Mouse (Mus musculus) intestine, postnatal 0 days (tissue): ENCODE results near the gene Fzd2. TPM values are rescaled to one million over a fixed set of nuclear protein-coding genes. Genes with fewer than 3 reads are reported as not detected.

ENCODE experiments used
- ATAC-seq: fragments of 200-750 bp; cut with Nextera tagmentation; 2 replicates; pipeline ENCODE4 v1.8.0; 2017; ENCODE audit warnings: mild to moderate bottlenecking, moderate TSS enrichment, moderate library complexity
- H3K27ac ChIP-seq: fragments of 300-500 bp; sonication (generic); 2 replicates; pipeline ENCODE4 v1.5.1; 2014; ENCODE audit warnings: mild to moderate bottlenecking, low read depth, low read length, moderate library complexity
- H3K27me3 ChIP-seq: fragments of 300-500 bp; sonication (generic); replicated peaks from 2 replicates; pipeline ENCODE4 v1.6.1; 2014; ENCODE audit warnings: low read length, mixed read lengths; ENCODE audit not compliant: control insufficient read depth, insufficient read depth
- H3K36me3 ChIP-seq: fragments of 300-500 bp; sonication (generic); 2 replicates; pipeline ENCODE4 v1.6.1; 2014; ENCODE audit warnings: mild to moderate bottlenecking, moderate library complexity; ENCODE audit not compliant: control insufficient read depth, insufficient read depth
- H3K4me1 ChIP-seq: fragments of 300-500 bp; sonication (generic); replicated peaks from 2 replicates; pipeline ENCODE4 v1.6.1; 2014; ENCODE audit warnings: antibody characterized with exemption, low read length, mixed read lengths; ENCODE audit not compliant: control insufficient read depth, insufficient read depth
- H3K4me2 ChIP-seq: fragments of 300-500 bp; sonication (generic); replicated peaks from 2 replicates; pipeline ENCODE4 v1.6.1; 2014; ENCODE audit warnings: low read depth, mild to moderate bottlenecking, moderate library complexity
- H3K4me3 ChIP-seq: fragments of 300-500 bp; sonication (generic); 2 replicates; pipeline ENCODE4 v1.5.1; 2014; ENCODE audit warnings: low read depth, low read length
- H3K9ac ChIP-seq: fragments of 300-500 bp; sonication (generic); 2 replicates; pipeline ENCODE4 v1.6.1; 2014; ENCODE audit warnings: mild to moderate bottlenecking, low read depth, low read length
- H3K9me3 ChIP-seq: fragments of 300-500 bp; sonication (generic); 2 replicates; pipeline ENCODE4 v1.6.1; 2016; ENCODE audit warnings: mixed run types; ENCODE audit not compliant: control insufficient read depth
- CTCF ChIP-seq: sonication (generic); IDR thresholded peaks from 2 replicates; pipeline ENCODE4 v1.5.1; 2016; ENCODE audit warnings: low read depth, mild to moderate bottlenecking, control low read depth, antibody characterized with exemption, moderate library complexity
- WGBS: fragments of 180-500 bp; shearing (Covaris S2); extraction: QIAGEN DNeasy Blood & Tissue Kit; methylation state at CpG from one replicate; pipeline ENCODE4 v1.1.7; 2014; 5-methylcytosine and 5-hydroxymethylcytosine counted together
- polyA plus RNA-seq: library from polyadenylated mRNA; unstranded; fragments of >200 nt; fragmentation: Nextera tagmentation; extraction: Ambion mirVana; gene quantifications from 2 replicates; pipeline ENCODE4 v1.2.1, GENCODE M21; 2015

Gene Fzd2
- polyA plus RNA-seq, 1 experiment from 2014 or later, result 6.2 TPM

DNA sequence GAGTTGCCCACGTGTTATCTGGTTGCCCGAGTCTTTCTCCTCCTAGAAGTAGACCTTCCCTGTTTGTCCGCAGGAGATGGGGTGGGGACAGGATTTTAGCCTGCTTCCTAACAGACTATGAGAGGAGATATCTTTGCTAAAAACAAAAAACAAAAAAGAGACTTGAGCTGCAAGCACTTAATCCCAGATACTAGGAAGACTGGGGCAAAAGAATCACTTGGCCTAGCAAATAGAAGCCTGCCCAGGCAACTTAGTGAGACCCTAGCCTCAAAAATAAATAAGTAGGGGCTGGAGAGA lies 24.2 kb upstream of the Fzd2 start:
- peak overlapping the region; percentile 68; the same call in 1 of the 2 replicates for H3K4me2 ChIP-seq
- no peak for ATAC-seq
- no peaks in the 10 kb centered on the region for H3K4me1 ChIP-seq
- H3K4me3 ChIP-seq, result no peak overlapping the region
- no peak overlapping the region for H3K9ac ChIP-seq
- 58% methylated on average over 3 of the region's 3 CpGs for WGBS
- TF ChIP-seq CTCF, result no peak
- peak overlapping the region; percentile 65; the same call in 1 of the 2 replicates for H3K27ac ChIP-seq
- H3K36me3 ChIP-seq, result no peaks in the 10 kb centered on the region
- H3K27me3 ChIP-seq, result peaks cover 7% of the 10 kb centered on the region; the same call in 1 of the 2 replicates
- H3K9me3 ChIP-seq, result no peaks in the 10 kb centered on the region

- H3K4me3 ChIP-seq, result no peak overlapping the region
- no peak overlapping the region for H3K4me2 ChIP-seq
- no peak for TF ChIP-seq CTCF
- no peak overlapping the region for H3K27ac ChIP-seq
- H3K9me3 ChIP-seq, result no peaks in the 10 kb centered on the region
- ATAC-seq, result no peak
- H3K36me3 ChIP-seq, result no peaks in the 10 kb centered on the region
- peaks cover 7% of the 10 kb centered on the region; the same call in 1 of the 2 replicates for H3K27me3 ChIP-seq
- no peak overlapping the region for H3K9ac ChIP-seq
- H3K4me1 ChIP-seq, result no peaks in the 10 kb centered on the region
- 46% methylated on average over 11 of the region's 11 CpGs for WGBS
Measured at GRCm38 (mm10) chr11:102581281-102582015, 22.7 kb upstream of the Fzd2 start.

DNA sequence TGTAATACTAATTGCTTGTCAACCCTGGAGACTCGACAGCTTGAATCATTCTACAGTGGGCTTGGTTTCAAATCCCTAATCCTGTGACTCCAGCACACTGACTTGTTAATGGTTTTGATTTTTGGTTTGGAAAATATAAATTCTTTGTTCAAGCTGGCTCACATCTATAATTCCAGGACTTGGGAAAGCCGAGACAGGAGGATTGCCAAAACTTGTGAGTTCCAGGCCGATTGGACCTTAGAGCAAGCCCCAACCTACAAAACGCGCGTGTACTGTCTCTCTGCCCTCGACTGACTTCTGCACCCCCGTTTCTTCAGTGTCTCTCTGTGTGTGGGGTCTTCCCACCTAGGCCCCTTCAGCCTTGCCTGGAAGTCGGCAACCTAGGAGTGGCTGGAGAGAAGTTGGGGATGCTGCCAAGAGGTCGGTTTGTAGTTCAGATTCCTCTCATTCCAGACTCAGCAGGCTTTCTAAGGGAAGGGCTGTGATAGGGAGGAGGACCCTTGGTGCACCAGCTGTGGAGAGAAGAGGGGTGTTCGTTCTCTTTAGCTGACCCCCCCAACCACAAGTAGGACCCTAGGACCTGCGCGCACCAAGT lies 22.1 kb upstream of the Fzd2 start:
- Histone ChIP-seq H3K4me3 (no peak overlapping the region), H3K9me3 (no peaks in the 10 kb centered on the region), H3K9ac (no peak overlapping the region), H3K36me3 (no peaks in the 10 kb centered on the region), H3K4me2 (no peak overlapping the region), H3K27me3 (peaks cover 7% of the 10 kb centered on the region; the same call in 1 of the 2 replicates), H3K4me1 (no peaks in the 10 kb centered on the region), H3K27ac (no peak overlapping the region)
- WGBS, result 29% methylated on average over 13 of the region's 13 CpGs
- TF ChIP-seq CTCF, result no peak
- ATAC-seq, result no peak

GRCm38 (mm10) chr11:102582736-102583135 lies 21.5 kb upstream of the Fzd2 start:
- Histone ChIP-seq H3K27me3 (peaks cover 7% of the 10 kb centered on the region; the same call in 1 of the 2 replicates), H3K4me1 (no peaks in the 10 kb centered on the region), H3K27ac (no peak overlapping the region), H3K9ac (no peak overlapping the region), H3K9me3 (no peaks in the 10 kb centered on the region), H3K4me2 (no peak overlapping the region), H3K36me3 (no peaks in the 10 kb centered on the region), H3K4me3 (no peak overlapping the region)
- TF ChIP-seq CTCF, result no peak
- WGBS, result 31% methylated on average over 5 of the region's 5 CpGs
- ATAC-seq, result no peak

DNA sequence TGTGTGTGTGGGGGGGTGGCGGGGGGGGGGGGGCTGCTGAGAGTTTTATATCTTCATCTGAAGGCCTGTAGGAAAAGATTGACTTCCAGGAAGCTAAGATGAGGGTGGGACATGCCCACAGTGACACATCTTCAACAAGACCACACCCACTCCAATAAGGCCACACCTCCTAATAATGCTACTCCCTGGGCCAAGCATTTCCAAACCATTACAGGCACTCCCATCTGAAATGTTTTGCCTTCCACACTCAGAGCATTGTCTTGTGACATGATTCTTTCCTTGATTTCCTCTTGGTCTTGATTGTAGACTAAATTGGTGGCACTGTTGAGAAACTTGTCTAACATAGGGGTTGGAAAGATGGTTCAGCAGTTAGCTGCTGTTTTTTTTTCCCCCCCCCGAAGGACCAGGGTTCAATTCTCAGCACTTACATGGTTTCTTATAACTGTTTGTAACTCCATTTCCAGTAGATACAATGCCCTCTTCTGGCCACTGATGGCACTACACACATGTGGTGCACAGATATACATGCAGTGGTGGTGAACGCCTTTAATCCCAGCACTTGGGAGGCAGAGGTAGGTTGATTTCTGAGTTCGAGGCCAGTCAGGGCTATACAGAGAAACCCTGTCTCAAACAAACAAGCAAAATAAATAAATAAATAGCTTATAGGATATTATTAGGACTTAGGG lies 17.6 kb upstream of the Fzd2 start:
- 92% methylated on average over 4 of the region's 4 CpGs for WGBS
- Histone ChIP-seq H3K27ac (no peak overlapping the region), H3K4me1 (no peaks in the 10 kb centered on the region), H3K4me3 (no peak overlapping the region), H3K36me3 (no peaks in the 10 kb centered on the region), H3K9me3 (no peaks in the 10 kb centered on the region), H3K27me3 (peaks cover 7% of the 10 kb centered on the region; the same call in 1 of the 2 replicates), H3K4me2 (no peak overlapping the region), H3K9ac (no peak overlapping the region)
- no peak for ATAC-seq
- 0 out of 2 replicates have a peak, but pooled peaks have one; percentile 17 for TF ChIP-seq CTCF

- peak; percentile 22; the same call in 1 of the 2 replicates for TF ChIP-seq CTCF
- Histone ChIP-seq H3K27me3 (peaks cover 6% of the 10 kb centered on the region; the same call in 1 of the 2 replicates), H3K27ac (no peak overlapping the region), H3K4me2 (no peak overlapping the region), H3K4me1 (no peaks in the 10 kb centered on the region), H3K36me3 (no peaks in the 10 kb centered on the region), H3K9me3 (no peaks in the 10 kb centered on the region), H3K4me3 (no peak overlapping the region), H3K9ac (no peak overlapping the region)
- no peak for ATAC-seq
- 74% methylated on average over 3 of the region's 3 CpGs for WGBS
Measured at GRCm38 (mm10) chr11:102587554-102587953, 16.6 kb upstream of the Fzd2 start.
